Mouse (Mus musculus): Measurements from ENCODE around the gene Nedd9. TPM values are rescaled to one million over a fixed set of nuclear protein-coding genes. Genes with fewer than 3 reads are reported as not detected.

Nedd9 gene
- polyA plus RNA-seq, 1 experiment from 2014 or later: 22.9 TPM

DNA sequence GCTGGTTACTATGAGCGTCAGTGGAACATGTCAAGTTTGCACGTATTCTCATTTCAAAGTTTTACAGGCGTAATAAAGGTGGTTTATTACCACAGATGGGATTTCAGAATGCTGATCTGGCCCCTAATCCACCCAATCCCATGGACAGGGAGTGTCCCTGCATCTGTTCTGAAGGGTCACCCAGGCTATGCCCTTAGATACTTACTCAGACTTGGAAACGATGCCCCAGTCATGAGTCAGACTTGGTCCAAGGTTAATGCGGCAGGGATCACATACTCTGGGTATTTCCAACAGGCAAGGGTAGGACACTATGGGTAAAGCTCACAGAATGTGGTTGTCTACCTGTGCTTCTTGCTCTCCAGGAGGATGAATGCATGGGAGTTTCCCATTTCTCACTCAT lies 82.2 kb downstream of the Nedd9 start:
- Histone ChIP-seq H3K4me1 (ENCODE audit: control insufficient read depth in 2 of 2, insufficient read depth in 2 of 2, low read length in 2 of 2) (no peaks in the 10 kb centered on the region), H3K4me3 (ENCODE audit: control insufficient read depth in 1 of 2, insufficient read depth in 1 of 2, low read depth in 1 of 2, low read length in 2 of 2) (no peak overlapping the region), H3K4me2 (ENCODE audit: low read length) (no peak overlapping the region), H3K36me3 (ENCODE audit: control insufficient read depth, insufficient read depth, low read length) (no peaks in the 10 kb centered on the region), H3K27me3 (ENCODE audit: control insufficient read depth, insufficient read depth, low read length) (no peaks in the 10 kb centered on the region), H3K27ac (replicated peaks in 1 of 2; ENCODE audit: control insufficient read depth in 1 of 2, insufficient read depth in 1 of 2, low read depth in 2 of 2, low read length in 2 of 2) (no peak overlapping the region), H3K9ac (ENCODE audit: low read length) (no peak overlapping the region), H3K9me3 (ENCODE audit: control insufficient read depth, low read length) (no peaks in the 10 kb centered on the region)
- 90% methylated on average over 5 of the region's 5 CpGs for WGBS
- no peak for ATAC-seq (ENCODE audit: insufficient number of reproducible peaks, insufficient read depth, low FRiP score, low read depth)

DNA sequence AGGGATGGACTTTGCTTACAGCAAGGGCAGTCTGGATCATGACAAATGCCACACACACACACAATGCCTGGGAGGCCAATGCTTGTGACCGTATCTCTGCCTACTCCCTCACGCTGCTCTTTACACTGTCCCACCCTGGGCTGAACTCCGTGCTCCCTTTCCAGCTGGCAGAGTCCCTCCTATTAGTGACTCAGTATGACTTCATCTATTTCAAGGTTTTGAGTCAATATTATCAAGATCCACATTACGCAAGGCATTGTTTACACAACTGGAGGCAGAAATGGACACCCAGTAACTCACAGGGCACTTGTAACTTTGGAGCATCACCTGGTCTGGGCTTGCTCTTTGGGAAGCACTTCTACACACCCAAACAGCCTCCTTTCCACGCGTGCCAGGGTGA lies 83.3 kb downstream of the Nedd9 start:
- H3K4me3 ChIP-seq (ENCODE audit: control insufficient read depth in 1 of 2, insufficient read depth in 1 of 2, low read depth in 1 of 2, low read length in 2 of 2): no peak overlapping the region
- ATAC-seq (ENCODE audit: insufficient number of reproducible peaks, insufficient read depth, low FRiP score, low read depth): no peak
- H3K9me3 ChIP-seq (ENCODE audit: control insufficient read depth, low read length): no peaks in the 10 kb centered on the region
- no peak overlapping the region for H3K27ac ChIP-seq (replicated peaks in 1 of 2; ENCODE audit: control insufficient read depth in 1 of 2, insufficient read depth in 1 of 2, low read depth in 2 of 2, low read length in 2 of 2)
- no peak overlapping the region for H3K9ac ChIP-seq (ENCODE audit: low read length)
- no peaks in the 10 kb centered on the region for H3K27me3 ChIP-seq (ENCODE audit: control insufficient read depth, insufficient read depth, low read length)
- H3K4me2 ChIP-seq (ENCODE audit: low read length): no peak overlapping the region
- WGBS: 77% methylated on average over 6 of the region's 6 CpGs
- no peaks in the 10 kb centered on the region for H3K4me1 ChIP-seq (ENCODE audit: control insufficient read depth in 2 of 2, insufficient read depth in 2 of 2, low read length in 2 of 2)
- H3K36me3 ChIP-seq (ENCODE audit: control insufficient read depth, insufficient read depth, low read length): no peaks in the 10 kb centered on the region

DNA sequence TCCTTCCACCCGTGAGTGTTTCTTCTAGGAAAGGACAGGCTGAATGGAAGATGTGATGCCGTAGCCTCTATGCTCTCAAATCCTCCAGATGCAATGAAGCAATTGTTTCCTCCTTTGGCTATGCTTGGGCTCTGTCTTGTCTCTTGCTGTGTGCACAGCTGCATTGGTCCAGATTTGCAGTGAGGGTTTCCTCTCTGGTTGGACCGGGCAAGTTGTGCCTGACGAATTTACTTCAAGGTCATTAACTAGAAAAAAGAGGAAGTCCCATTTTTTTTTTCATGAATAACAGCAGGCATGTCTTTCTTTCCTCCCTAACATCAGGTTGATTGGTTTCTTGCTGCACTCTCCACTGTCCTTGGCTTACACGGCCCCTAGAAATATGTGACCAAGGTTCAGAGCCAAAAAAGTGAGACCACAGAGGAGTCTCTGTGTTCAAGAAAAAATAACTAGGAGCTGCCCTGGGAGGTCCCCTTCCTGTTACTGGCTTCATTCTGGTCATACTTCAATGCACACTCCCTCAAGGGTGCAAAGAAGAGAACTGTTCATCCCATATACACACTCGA lies 84.6 kb downstream of the Nedd9 start:
- Histone ChIP-seq H3K27me3 (ENCODE audit: control insufficient read depth, insufficient read depth, low read length) (no peaks in the 10 kb centered on the region), H3K4me2 (ENCODE audit: low read length) (no peak overlapping the region), H3K9me3 (ENCODE audit: control insufficient read depth, low read length) (no peaks in the 10 kb centered on the region), H3K4me1 (ENCODE audit: control insufficient read depth in 2 of 2, insufficient read depth in 2 of 2, low read length in 2 of 2) (no peaks in the 10 kb centered on the region), H3K4me3 (ENCODE audit: control insufficient read depth in 1 of 2, insufficient read depth in 1 of 2, low read depth in 1 of 2, low read length in 2 of 2) (no peak overlapping the region), H3K36me3 (ENCODE audit: control insufficient read depth, insufficient read depth, low read length) (no peaks in the 10 kb centered on the region), H3K27ac (replicated peaks in 1 of 2; ENCODE audit: control insufficient read depth in 1 of 2, insufficient read depth in 1 of 2, low read depth in 2 of 2, low read length in 2 of 2) (no peak overlapping the region), H3K9ac (ENCODE audit: low read length) (no peak overlapping the region)
- WGBS: 59% methylated on average over 6 of the region's 6 CpGs
- no peak for ATAC-seq (ENCODE audit: insufficient number of reproducible peaks, insufficient read depth, low FRiP score, low read depth)

DNA sequence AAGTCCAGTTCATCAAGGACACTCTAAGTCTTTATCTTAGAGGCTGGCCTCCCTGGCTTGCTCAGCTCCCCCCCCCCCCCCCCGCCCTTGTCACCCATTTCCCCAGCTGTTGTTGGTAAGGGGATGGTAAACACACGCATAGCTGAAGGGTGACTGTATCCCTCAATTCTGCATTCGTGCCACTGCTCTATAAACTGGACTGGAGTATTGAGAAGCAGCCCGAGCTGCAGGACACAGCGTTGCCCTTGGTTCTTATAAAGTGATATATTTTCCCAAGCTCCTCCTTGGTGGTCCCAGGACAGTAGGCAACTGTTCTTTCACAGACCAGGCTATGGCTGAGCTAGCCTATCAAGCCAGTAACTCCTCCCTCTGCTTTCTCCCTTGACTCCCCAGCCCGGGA lies 85.4 kb downstream of the Nedd9 start:
- Histone ChIP-seq H3K4me1 (ENCODE audit: control insufficient read depth in 2 of 2, insufficient read depth in 2 of 2, low read length in 2 of 2) (no peaks in the 10 kb centered on the region), H3K27me3 (ENCODE audit: control insufficient read depth, insufficient read depth, low read length) (no peaks in the 10 kb centered on the region), H3K4me2 (ENCODE audit: low read length) (no peak overlapping the region), H3K27ac (replicated peaks in 1 of 2; ENCODE audit: control insufficient read depth in 1 of 2, insufficient read depth in 1 of 2, low read depth in 2 of 2, low read length in 2 of 2) (no peak overlapping the region), H3K9ac (ENCODE audit: low read length) (no peak overlapping the region), H3K4me3 (ENCODE audit: control insufficient read depth in 1 of 2, insufficient read depth in 1 of 2, low read depth in 1 of 2, low read length in 2 of 2) (no peak overlapping the region), H3K9me3 (ENCODE audit: control insufficient read depth, low read length) (no peaks in the 10 kb centered on the region), H3K36me3 (ENCODE audit: control insufficient read depth, insufficient read depth, low read length) (no peaks in the 10 kb centered on the region)
- ATAC-seq (ENCODE audit: insufficient number of reproducible peaks, insufficient read depth, low FRiP score, low read depth): no peak
- 78% methylated on average over 5 of the region's 6 CpGs for WGBS

DNA sequence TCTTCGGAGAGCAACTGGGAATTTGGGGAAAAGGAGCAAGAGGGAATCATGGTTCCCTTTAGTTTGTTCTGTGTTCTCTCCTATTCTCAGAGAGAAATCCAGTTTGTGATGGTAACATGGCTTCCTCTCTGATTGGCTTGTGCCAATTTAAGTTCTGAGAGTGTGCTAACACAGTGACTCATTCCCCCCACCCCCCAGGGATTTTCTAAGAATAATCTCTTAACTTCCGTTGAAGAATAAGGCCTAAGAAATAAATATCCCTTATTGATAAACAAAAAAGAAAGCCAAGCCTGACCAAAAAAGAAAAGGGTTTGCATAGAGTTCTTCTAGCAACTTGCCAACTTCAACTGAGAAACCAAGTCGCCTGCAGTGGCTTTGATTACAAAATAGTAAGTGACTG lies 86.9 kb downstream of the Nedd9 start:
- Histone ChIP-seq H3K9me3 (ENCODE audit: control insufficient read depth, low read length) (no peaks in the 10 kb centered on the region), H3K36me3 (ENCODE audit: control insufficient read depth, insufficient read depth, low read length) (no peaks in the 10 kb centered on the region), H3K4me3 (ENCODE audit: control insufficient read depth in 1 of 2, insufficient read depth in 1 of 2, low read depth in 1 of 2, low read length in 2 of 2) (no peak overlapping the region), H3K9ac (ENCODE audit: low read length) (no peak overlapping the region), H3K4me1 (ENCODE audit: control insufficient read depth in 2 of 2, insufficient read depth in 2 of 2, low read length in 2 of 2) (no peaks in the 10 kb centered on the region), H3K27ac (replicated peaks in 1 of 2; ENCODE audit: control insufficient read depth in 1 of 2, insufficient read depth in 1 of 2, low read depth in 2 of 2, low read length in 2 of 2) (no peak overlapping the region), H3K27me3 (ENCODE audit: control insufficient read depth, insufficient read depth, low read length) (no peaks in the 10 kb centered on the region), H3K4me2 (ENCODE audit: low read length) (no peak overlapping the region)
- no peak for ATAC-seq (ENCODE audit: insufficient number of reproducible peaks, insufficient read depth, low FRiP score, low read depth)
- WGBS: 61% methylated on average over 3 of the region's 3 CpGs

DNA sequence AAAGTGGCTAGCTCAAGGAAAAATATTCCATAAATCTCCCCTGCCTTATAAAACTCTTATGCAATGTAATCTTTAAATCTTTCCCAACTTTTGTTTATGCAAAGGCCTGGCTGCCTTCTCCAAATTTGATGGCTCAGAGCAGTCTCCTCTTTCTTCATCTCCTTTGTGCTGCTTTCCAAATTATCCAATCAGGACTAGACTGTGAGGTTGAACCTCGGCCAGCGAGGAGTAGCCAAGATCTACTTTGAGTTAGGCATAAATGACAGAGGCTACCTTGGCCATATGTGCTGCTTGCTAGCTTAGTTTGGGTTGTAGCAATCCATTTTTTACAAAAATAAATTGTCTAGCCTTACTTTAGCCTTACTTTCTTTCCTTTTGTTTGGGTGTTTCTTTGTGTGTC lies 95.0 kb downstream of the Nedd9 start:
- Histone ChIP-seq H3K36me3 (ENCODE audit: control insufficient read depth, insufficient read depth, low read length) (no peaks in the 10 kb centered on the region), H3K4me2 (ENCODE audit: low read length) (no peak overlapping the region), H3K4me3 (ENCODE audit: control insufficient read depth in 1 of 2, insufficient read depth in 1 of 2, low read depth in 1 of 2, low read length in 2 of 2) (no peak overlapping the region), H3K4me1 (ENCODE audit: control insufficient read depth in 2 of 2, insufficient read depth in 2 of 2, low read length in 2 of 2) (no peaks in the 10 kb centered on the region), H3K9ac (ENCODE audit: low read length) (no peak overlapping the region), H3K27me3 (ENCODE audit: control insufficient read depth, insufficient read depth, low read length) (no peaks in the 10 kb centered on the region), H3K27ac (replicated peaks in 1 of 2; ENCODE audit: control insufficient read depth in 1 of 2, insufficient read depth in 1 of 2, low read depth in 2 of 2, low read length in 2 of 2) (no peak overlapping the region), H3K9me3 (ENCODE audit: control insufficient read depth, low read length) (no peaks in the 10 kb centered on the region)
- ATAC-seq (ENCODE audit: insufficient number of reproducible peaks, insufficient read depth, low FRiP score, low read depth): no peak
- WGBS: 88% methylated on average over 2 of the region's 2 CpGs

DNA sequence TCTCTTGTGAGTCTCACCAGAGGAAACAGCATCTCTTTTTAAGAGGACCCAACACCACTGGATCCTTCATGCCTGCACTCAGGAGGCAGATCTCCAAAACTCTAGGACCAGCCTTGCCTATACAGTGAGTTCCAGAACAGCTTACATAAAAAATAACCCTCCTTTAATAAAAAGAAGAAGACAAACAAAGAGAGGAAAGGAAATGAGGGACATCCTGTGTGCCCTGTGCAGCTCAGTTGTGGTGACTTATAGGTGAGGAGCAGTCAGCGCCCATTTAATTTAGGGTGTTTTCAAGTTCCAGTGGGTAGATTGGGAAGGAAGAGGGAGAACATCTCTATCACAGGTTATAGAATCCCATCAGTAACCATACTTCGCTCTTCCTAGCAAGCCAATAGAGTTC lies 96.5 kb downstream of the Nedd9 start:
- Histone ChIP-seq H3K9ac (ENCODE audit: low read length) (no peak overlapping the region), H3K36me3 (ENCODE audit: control insufficient read depth, insufficient read depth, low read length) (no peaks in the 10 kb centered on the region), H3K4me3 (ENCODE audit: control insufficient read depth in 1 of 2, insufficient read depth in 1 of 2, low read depth in 1 of 2, low read length in 2 of 2) (no peak overlapping the region), H3K4me2 (ENCODE audit: low read length) (no peak overlapping the region), H3K27me3 (ENCODE audit: control insufficient read depth, insufficient read depth, low read length) (no peaks in the 10 kb centered on the region), H3K4me1 (ENCODE audit: control insufficient read depth in 2 of 2, insufficient read depth in 2 of 2, low read length in 2 of 2) (no peaks in the 10 kb centered on the region; a peak in 1 of 4 replicates), H3K27ac (replicated peaks in 1 of 2; ENCODE audit: control insufficient read depth in 1 of 2, insufficient read depth in 1 of 2, low read depth in 2 of 2, low read length in 2 of 2) (no peak overlapping the region), H3K9me3 (ENCODE audit: control insufficient read depth, low read length) (no peaks in the 10 kb centered on the region)
- 80% methylated on average over 2 of the region's 2 CpGs for WGBS
- no peak for ATAC-seq (ENCODE audit: insufficient number of reproducible peaks, insufficient read depth, low FRiP score, low read depth)

DNA sequence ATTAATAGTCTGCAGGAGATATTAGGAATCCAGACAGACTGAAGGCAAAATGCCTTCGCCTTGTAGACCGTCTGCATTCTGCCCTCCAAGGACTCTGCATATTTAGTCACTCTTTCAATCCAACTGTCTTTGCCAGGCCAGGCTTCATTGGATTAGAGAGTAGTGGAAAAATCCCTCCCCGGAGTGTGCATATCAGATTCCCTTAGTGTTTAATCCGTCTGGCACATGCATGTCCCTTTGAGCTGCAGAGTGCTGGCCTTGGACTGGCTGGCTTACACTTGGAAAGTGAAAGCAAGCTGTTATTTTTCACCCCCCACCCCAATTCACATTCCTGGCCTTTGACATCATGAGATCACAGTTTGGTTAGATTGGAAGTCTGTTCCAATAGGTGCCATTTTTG lies 100.6 kb downstream of the Nedd9 start:
- no peaks in the 10 kb centered on the region for H3K36me3 ChIP-seq (ENCODE audit: control insufficient read depth, insufficient read depth, low read length)
- no peaks in the 10 kb centered on the region for H3K27me3 ChIP-seq (ENCODE audit: control insufficient read depth, insufficient read depth, low read length)
- no peak for ATAC-seq (ENCODE audit: insufficient number of reproducible peaks, insufficient read depth, low FRiP score, low read depth)
- no peak overlapping the region for H3K4me2 ChIP-seq (ENCODE audit: low read length)
- H3K9ac ChIP-seq (ENCODE audit: low read length): no peak overlapping the region
- H3K9me3 ChIP-seq (ENCODE audit: control insufficient read depth, low read length): no peaks in the 10 kb centered on the region
- no peak overlapping the region for H3K27ac ChIP-seq (replicated peaks in 1 of 2; ENCODE audit: control insufficient read depth in 1 of 2, insufficient read depth in 1 of 2, low read depth in 2 of 2, low read length in 2 of 2)
- WGBS: 32% methylated on average over 4 of the region's 4 CpGs
- no peaks in the 10 kb centered on the region; a peak in 1 of 4 replicates for H3K4me1 ChIP-seq (ENCODE audit: control insufficient read depth in 2 of 2, insufficient read depth in 2 of 2, low read length in 2 of 2)
- H3K4me3 ChIP-seq (ENCODE audit: control insufficient read depth in 1 of 2, insufficient read depth in 1 of 2, low read depth in 1 of 2, low read length in 2 of 2): no peak overlapping the region
